Mouse (Mus musculus) midbrain, embryonic 15.5 days (tissue): Measurements from ENCODE around the gene Zdhhc25. TPM values are rescaled to one million over a fixed set of nuclear protein-coding genes. Genes with fewer than 3 reads are reported as not detected.
A peak's percentile ranks its signal among the peaks of the same experiment; 100 is the strongest.

ENCODE experiments used
- ATAC-seq: fragments of 200-750 bp; cut with Nextera tagmentation; replicated peaks from 2 replicates; pipeline ENCODE4 v1.8.0; 2017; ENCODE audit warnings: moderate TSS enrichment
- H3K27ac ChIP-seq: fragments of 300-500 bp; sonication (generic); 2 replicates; pipeline ENCODE4 v1.5.1; 2015; ENCODE audit warnings: mild to moderate bottlenecking, inconsistent platforms
- H3K27me3 ChIP-seq: fragments of 300-500 bp; sonication (generic); replicated peaks from 2 replicates; pipeline ENCODE4 v1.6.1; 2015; ENCODE audit warnings: inconsistent platforms
- H3K36me3 ChIP-seq: fragments of 300-500 bp; sonication (generic); replicated peaks from 2 replicates; pipeline ENCODE4 v1.6.1; 2015; ENCODE audit warnings: inconsistent platforms
- H3K4me1 ChIP-seq: fragments of 300-500 bp; sonication (generic); 2 replicates; pipeline ENCODE4 v1.6.1; 2015; ENCODE audit warnings: inconsistent platforms
- H3K4me2 ChIP-seq: fragments of 300-500 bp; sonication (generic); 2 replicates; pipeline ENCODE4 v1.6.1; 2015; ENCODE audit warnings: inconsistent platforms, mild to moderate bottlenecking, moderate library complexity
- H3K4me3 ChIP-seq: fragments of 300-500 bp; sonication (generic); 2 replicates; pipeline ENCODE4 v1.5.1; 2015; ENCODE audit warnings: mild to moderate bottlenecking, inconsistent platforms
- H3K9ac ChIP-seq: fragments of 300-500 bp; sonication (generic); 2 replicates; pipeline ENCODE4 v1.6.1; 2015; ENCODE audit warnings: mild to moderate bottlenecking, inconsistent platforms
- H3K9me3 ChIP-seq: fragments of 300-500 bp; sonication (generic); 2 replicates; pipeline ENCODE4 v1.6.1; 2016; ENCODE audit warnings: inconsistent platforms
- WGBS: fragments of 180-500 bp; shearing (Covaris S2); methylation state at CpG from one replicate; pipeline ENCODE4 v1.1.7; 2015; ENCODE audit warnings: mixed read lengths; 5-methylcytosine and 5-hydroxymethylcytosine counted together
- polyA plus RNA-seq: library from polyadenylated mRNA; unstranded; fragments of >200 nt; fragmentation: Nextera tagmentation; extraction: Ambion mirVana; gene quantifications from 2 replicates; pipeline ENCODE4 v1.2.1, GENCODE M21; 2015

Zdhhc25 gene
- polyA plus RNA-seq, 1 experiment from 2014 or later, result not detected

DNA sequence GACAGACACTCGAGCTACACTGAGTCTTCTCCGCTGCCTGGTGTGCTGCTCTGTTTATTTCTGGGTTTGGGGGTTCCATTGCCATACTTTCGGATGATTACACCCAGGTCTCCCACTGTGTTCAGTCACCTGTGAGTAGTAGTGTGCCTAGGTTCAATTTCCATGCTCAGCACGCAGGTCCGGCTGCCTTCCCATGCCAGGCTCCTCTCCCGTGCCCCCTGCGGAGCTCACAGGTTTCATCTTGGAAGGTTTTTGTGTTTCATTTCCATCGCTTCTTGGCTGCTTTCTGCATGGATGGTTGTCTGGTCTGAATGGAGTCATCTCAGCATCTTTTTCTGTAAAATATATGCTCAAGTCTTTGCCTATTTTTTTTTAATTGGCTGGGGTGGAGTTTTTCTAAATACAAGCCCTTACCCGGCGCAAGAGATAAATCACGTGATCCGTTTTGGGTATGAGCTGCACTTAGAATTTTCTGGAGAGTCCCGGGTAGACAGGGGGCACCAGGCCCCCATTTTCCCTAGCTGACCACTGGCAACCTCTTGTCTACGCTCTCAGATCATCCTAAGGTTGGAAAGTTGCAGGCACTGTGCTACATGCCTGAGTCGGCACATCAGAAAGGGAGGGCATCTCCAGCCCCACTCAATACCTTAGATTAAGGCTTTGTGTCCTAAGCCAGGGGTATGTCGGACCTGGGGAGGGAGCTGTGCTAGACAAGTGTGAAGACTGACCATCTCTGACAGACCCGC lies 4.7 kb downstream of the Zdhhc25 start:
- H3K4me2 ChIP-seq, result no peak overlapping the region
- H3K4me1 ChIP-seq, result no peaks in the 10 kb centered on the region
- no peaks in the 10 kb centered on the region for H3K9me3 ChIP-seq
- WGBS, result 81% methylated on average over 17 of the region's 17 CpGs
- no peaks in the 10 kb centered on the region for H3K36me3 ChIP-seq
- no peak overlapping the region for H3K27ac ChIP-seq
- no peaks in the 10 kb centered on the region for H3K27me3 ChIP-seq
- H3K4me3 ChIP-seq, result no peak overlapping the region
- no peak overlapping the region for H3K9ac ChIP-seq
- no peak for ATAC-seq

DNA sequence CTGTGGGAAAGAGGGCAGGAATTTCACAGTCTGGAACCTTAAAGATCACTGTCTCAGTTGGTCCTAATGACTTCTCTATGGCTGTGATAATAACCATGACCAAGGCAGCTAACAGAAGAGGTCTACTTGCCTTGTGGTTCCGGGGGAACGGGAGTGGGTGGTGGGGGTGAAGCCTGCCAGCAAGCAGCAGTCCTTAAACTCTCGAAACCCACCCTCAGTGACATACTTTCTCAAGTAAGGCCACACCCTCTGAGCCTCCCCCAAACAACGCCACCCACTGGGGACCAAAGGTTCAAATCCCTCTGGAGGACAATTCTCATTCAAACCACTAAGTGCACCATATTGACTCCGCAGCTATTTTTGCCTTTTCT lies 5.3 kb downstream of the Zdhhc25 start:
- H3K4me1 ChIP-seq, result no peaks in the 10 kb centered on the region
- H3K27me3 ChIP-seq, result no peaks in the 10 kb centered on the region
- H3K9ac ChIP-seq, result no peak overlapping the region
- no peaks in the 10 kb centered on the region for H3K36me3 ChIP-seq
- H3K4me3 ChIP-seq, result no peak overlapping the region
- no peak overlapping the region for H3K27ac ChIP-seq
- H3K4me2 ChIP-seq, result no peak overlapping the region
- ATAC-seq, result no peak
- 87% methylated on average over 5 of the region's 5 CpGs for WGBS
- no peaks in the 10 kb centered on the region for H3K9me3 ChIP-seq

DNA sequence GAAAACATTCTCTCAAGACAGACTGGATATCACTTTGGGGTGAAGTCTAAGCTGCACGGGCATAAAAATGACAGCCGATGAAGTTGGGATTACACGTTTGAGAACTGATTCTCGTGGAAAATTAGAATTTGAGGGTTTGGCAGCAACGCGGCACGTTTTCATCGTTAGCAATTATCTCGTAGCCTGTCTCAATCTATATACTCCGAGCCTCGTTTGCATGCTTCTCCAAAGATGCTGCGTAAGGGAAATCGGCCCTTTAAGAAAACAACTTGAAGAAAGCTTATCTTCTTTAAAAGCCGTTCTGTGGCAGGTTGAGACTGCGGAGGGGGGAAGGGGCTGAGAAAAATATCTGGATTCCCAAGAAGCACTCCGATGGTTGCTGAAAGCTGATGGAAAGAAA lies 17.0 kb downstream of the Zdhhc25 start:
- H3K27ac ChIP-seq, result 0 out of 2 replicates have a peak overlapping the region, but pooled peaks have one; percentile 14
- no peak overlapping the region for H3K4me2 ChIP-seq
- H3K4me3 ChIP-seq, result no peak overlapping the region
- WGBS, result 67% methylated on average over 16 of the region's 16 CpGs
- no peaks in the 10 kb centered on the region for H3K27me3 ChIP-seq
- no peak overlapping the region for H3K9ac ChIP-seq
- H3K4me1 ChIP-seq, result peaks cover 4% of the 10 kb centered on the region; the same call in 1 of the 2 replicates
- H3K36me3 ChIP-seq, result no peaks in the 10 kb centered on the region
- H3K9me3 ChIP-seq, result no peaks in the 10 kb centered on the region
- no peak for ATAC-seq

DNA sequence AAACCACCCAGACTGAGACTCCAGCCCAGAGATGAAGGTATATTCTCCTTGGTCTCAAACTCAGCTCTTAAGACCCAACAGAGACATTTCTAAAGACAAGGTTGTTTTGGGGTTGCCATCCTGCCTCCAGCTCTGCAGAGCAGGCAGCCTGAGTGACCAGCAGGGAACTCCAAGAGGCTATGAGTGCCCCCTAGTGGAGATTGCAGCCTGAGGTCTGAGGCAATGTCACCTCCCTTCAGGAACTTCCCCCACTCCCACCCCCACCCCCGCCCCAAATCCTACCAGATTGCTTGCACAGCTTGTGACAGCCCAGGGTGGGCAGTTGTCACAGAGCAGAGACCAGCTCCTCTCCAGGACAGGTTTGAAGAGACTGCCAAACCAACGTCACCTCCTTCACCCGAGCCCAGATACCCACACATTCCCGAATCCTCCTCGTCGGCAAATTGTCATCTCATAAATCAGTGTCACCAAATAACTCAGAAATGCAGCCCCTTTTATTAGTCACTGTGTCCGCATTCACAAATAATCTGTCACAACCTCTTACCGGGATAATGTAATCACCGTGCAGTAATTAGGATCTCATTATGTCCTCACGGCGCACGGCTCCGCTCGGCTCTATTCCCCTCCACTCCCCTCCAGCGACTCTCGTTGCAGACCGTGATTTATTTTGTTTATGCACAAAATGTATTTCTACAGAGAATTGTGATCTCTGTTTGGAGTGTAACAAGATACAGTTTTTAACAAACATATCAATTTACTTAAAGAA lies 18.1 kb downstream of the Zdhhc25 start:
- no peak overlapping the region for H3K4me2 ChIP-seq
- ATAC-seq, result no peak

DNA sequence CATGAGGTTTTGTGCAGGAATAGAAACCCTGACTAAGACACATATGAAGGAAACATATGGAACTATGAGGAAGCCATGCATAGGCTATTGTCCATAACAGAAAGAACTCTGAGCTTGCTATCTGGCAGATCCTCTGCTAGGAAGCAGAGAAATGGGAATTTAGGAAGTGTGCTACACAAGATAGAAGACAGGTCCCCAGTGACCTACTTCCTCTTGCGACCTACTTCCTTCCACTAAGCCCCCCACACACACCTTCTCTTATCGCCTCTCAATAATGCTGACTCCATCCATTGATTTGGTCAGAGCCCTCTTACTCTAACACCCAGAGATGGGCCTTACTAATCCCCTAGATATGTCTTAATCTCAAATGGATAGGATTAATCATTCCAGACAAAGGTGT lies 19.9 kb downstream of the Zdhhc25 start:
- Histone ChIP-seq H3K4me3 (no peak overlapping the region), H3K9me3 (no peaks in the 10 kb centered on the region), H3K27me3 (no peaks in the 10 kb centered on the region), H3K27ac (no peak overlapping the region), H3K9ac (no peak overlapping the region), H3K4me2 (no peak overlapping the region), H3K4me1 (no peaks in the 10 kb centered on the region), H3K36me3 (no peaks in the 10 kb centered on the region)
- ATAC-seq, result no peak
- 96% methylated on average over 2 of the region's 2 CpGs for WGBS

More for the DNA sequence above, 18.1 kb downstream of the Zdhhc25 start:
- Histone ChIP-seq H3K9me3 (no peaks in the 10 kb centered on the region), H3K36me3 (no peaks in the 10 kb centered on the region), H3K4me1 (0 out of 2 replicates have a peak, but pooled peaks cover 4% of the 10 kb centered on the region), H3K27me3 (no peaks in the 10 kb centered on the region), H3K27ac (no peak overlapping the region), H3K4me3 (no peak overlapping the region), H3K9ac (no peak overlapping the region)
- WGBS, result 49% methylated on average over 17 of the region's 17 CpGs

DNA sequence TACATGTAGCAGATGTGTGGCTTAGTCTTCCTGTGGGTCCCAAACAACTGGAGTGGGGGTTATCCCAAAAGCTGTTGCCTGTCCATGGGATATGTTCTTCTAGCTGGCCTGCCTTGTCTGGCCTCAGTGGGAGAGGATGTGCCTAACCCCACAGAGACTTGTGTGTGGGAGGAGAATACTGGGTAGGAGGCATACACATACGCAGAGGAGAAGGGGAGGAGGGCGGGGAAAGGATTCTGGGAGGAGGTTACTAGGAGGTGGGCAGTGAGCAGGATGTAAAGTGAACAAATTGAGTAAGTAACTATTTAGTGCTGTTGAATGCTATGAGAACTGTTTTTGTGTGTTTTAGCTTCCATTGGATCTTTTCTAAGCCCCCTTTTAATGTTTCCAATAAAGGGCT lies 23.8 kb downstream of the Zdhhc25 start:
- 90% methylated on average over 2 of the region's 2 CpGs for WGBS
- H3K4me3 ChIP-seq, result no peak overlapping the region
- no peak overlapping the region for H3K9ac ChIP-seq
- no peak overlapping the region for H3K27ac ChIP-seq
- no peak overlapping the region for H3K4me2 ChIP-seq
- H3K27me3 ChIP-seq, result no peaks in the 10 kb centered on the region
- no peak for ATAC-seq
- H3K4me1 ChIP-seq, result 0 out of 2 replicates have a peak, but pooled peaks cover 3% of the 10 kb centered on the region
- H3K9me3 ChIP-seq, result no peaks in the 10 kb centered on the region
- no peaks in the 10 kb centered on the region for H3K36me3 ChIP-seq

DNA sequence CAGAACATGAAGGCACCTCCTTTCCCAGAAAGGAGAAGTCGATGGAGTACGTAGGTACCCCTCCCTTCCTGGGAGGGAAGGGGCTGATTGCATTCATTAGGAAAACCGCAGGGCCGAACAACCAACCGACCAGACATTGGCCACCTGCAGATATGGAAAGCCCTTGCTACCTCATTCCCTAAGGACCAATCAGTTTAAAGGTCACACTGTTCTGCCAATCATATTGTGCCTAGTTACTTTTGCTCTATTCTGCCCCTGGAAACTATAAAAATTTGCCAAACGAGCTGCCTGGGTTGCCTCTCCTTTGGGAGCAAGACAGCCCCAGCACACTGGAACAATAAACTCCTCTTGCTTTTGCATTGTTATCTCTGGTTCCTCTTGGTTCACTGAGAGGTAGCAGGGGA lies 24.8 kb downstream of the Zdhhc25 start:
- no peaks in the 10 kb centered on the region for H3K9me3 ChIP-seq
- H3K36me3 ChIP-seq, result no peaks in the 10 kb centered on the region
- H3K27me3 ChIP-seq, result no peaks in the 10 kb centered on the region
- no peak overlapping the region for H3K4me3 ChIP-seq
- 0 out of 2 replicates have a peak, but pooled peaks cover 3% of the 10 kb centered on the region for H3K4me1 ChIP-seq
- H3K27ac ChIP-seq, result no peak overlapping the region
- no peak overlapping the region for H3K9ac ChIP-seq
- H3K4me2 ChIP-seq, result no peak overlapping the region
- no peak for ATAC-seq
- 72% methylated on average over 6 of the region's 6 CpGs for WGBS

DNA sequence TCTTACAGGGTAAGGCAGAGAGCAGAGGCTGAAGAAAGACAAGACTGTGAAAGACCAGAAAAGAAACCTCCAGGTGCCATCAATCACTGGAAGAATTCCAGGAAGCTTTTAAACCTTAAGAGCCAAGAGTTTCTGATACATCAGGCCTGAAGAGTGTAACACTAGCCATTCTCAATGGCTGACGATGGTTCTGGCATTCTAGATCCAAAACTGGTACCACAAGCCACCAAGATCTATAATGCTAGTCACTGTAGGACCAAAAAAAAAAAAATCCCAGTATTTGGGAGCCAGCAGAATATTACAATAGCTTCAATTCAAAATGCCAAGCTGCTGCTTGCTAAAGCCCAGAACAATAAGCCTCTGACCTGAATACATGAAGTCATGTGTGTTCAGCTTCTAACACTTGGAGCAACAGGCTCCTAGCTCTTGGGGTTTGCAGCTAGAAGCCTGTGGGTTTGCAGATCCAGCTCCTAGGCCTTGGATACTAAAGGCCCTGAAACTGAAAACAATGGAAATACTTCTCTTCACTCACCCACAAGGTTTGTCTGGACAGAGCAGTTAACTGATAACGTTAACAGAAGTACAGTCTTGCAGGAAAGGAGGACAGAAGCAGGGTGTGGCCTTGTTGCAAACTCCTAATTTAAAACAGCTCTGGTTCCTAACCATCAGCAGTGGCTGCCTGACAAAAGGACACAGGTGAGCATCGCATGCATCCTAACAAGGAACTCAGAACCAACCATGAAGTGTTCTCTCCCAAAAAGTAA lies 25.4 kb downstream of the Zdhhc25 start:
- Histone ChIP-seq H3K27me3 (no peaks in the 10 kb centered on the region), H3K27ac (no peak overlapping the region), H3K4me2 (no peak overlapping the region), H3K4me3 (no peak overlapping the region), H3K36me3 (no peaks in the 10 kb centered on the region), H3K9me3 (no peaks in the 10 kb centered on the region), H3K9ac (no peak overlapping the region), H3K4me1 (0 out of 2 replicates have a peak, but pooled peaks cover 3% of the 10 kb centered on the region)
- WGBS, result 85% methylated on average over 3 of the region's 3 CpGs
- no peak for ATAC-seq

DNA sequence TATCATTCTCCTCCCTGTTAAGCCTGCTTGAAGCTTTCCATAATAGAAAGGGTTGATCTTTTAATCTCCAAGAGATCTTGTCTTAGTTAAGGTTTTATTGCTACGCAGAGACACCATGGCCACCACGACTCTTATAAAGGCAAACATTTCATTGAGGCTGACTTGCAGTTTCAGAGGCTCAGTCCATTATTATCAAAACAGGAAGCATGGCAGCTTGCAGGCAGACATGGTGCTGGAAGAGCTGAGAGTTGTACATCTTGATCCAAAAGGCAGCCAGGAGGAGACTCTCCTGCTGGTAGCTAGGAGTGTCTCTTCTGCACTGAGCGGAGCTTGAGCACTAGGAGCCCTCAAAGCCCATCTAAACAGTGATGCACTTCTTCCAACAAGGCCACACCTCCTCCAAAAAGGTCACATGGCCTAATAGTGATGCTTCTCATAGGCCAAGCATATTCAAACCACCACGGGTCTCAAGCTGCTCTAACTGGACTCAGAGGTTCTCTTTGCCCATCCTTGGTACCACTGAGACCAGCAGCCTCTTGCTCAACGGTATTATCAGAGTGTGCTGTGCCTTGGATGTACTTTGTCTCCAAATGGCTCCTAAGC lies 26.9 kb downstream of the Zdhhc25 start:
- 84% methylated on average over 5 of the region's 5 CpGs for WGBS
- no peaks in the 10 kb centered on the region for H3K27me3 ChIP-seq
- H3K9me3 ChIP-seq, result no peaks in the 10 kb centered on the region
- 0 out of 2 replicates have a peak, but pooled peaks cover 3% of the 10 kb centered on the region for H3K4me1 ChIP-seq
- no peak for ATAC-seq
- no peaks in the 10 kb centered on the region for H3K36me3 ChIP-seq
- no peak overlapping the region for H3K9ac ChIP-seq
- H3K4me2 ChIP-seq, result no peak overlapping the region
- H3K4me3 ChIP-seq, result no peak overlapping the region
- H3K27ac ChIP-seq, result no peak overlapping the region

DNA sequence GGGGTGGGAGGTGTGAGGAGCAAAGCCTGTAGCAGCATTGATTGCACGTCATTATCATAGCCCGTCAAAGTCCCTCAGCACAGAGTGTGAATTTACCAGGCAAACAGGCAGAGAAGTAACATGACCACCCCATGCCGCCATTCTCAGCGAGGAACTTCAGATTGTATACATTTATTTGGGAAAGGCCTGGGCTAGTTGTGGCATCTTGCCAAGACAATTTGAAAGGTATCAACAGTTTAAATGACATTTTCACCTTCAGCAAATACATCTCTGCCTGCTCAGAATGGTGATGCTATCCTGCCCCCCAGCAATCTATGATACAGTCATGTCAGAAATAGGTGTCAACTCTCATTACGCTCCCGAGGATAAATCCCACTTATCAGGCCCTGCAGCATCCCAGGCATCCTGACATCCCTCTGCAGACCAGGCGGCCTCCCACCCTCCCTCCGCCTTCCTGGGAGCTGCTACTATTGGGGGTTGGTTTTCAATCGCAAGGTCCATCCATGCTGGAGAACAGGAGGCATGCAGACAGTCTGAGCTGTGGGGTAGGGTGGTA lies 28.8 kb downstream of the Zdhhc25 start:
- H3K4me2 ChIP-seq, result no peak overlapping the region
- no peaks in the 10 kb centered on the region for H3K27me3 ChIP-seq
- H3K9ac ChIP-seq, result no peak overlapping the region
- no peaks in the 10 kb centered on the region for H3K36me3 ChIP-seq
- no peaks in the 10 kb centered on the region for H3K9me3 ChIP-seq
- H3K27ac ChIP-seq, result no peak overlapping the region
- 0 out of 2 replicates have a peak, but pooled peaks cover 3% of the 10 kb centered on the region for H3K4me1 ChIP-seq
- H3K4me3 ChIP-seq, result no peak overlapping the region
- 61% methylated on average over 9 of the region's 9 CpGs for WGBS
- ATAC-seq, result 0 out of 2 replicates have a peak, but pooled peaks have one; percentile 14

DNA sequence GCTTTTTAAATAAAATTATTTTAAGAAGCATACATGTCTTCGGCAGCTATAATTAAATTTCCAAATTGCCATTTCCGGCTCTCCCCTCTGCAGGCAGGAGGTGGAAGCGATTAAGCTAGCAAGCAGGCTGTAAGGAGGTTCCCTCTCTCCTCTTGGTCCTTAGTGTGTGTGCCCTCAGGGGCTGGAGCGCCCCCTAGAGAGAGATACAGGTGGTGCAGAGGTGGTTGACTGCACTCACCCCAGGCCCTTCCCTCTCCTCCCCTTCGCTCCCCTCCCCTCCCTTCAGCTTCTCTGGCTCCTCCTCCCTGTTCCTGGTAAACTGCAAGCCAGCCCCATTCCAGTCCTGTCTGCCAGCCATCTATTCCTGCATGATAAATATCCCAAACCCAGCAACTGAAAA lies 35.1 kb downstream of the Zdhhc25 start:
- no peaks in the 10 kb centered on the region for H3K4me1 ChIP-seq
- H3K9me3 ChIP-seq, result no peaks in the 10 kb centered on the region
- no peaks in the 10 kb centered on the region for H3K27me3 ChIP-seq
- no peak overlapping the region for H3K4me3 ChIP-seq
- WGBS, result 66% methylated on average over 5 of the region's 5 CpGs
- no peak overlapping the region for H3K27ac ChIP-seq
- H3K9ac ChIP-seq, result no peak overlapping the region
- H3K4me2 ChIP-seq, result no peak overlapping the region
- no peaks in the 10 kb centered on the region for H3K36me3 ChIP-seq
- no peak for ATAC-seq
